Mouse (Mus musculus) bone marrow macrophage, adult 2 months (primary cell): ENCODE data around the gene Coq10b. TPM values are rescaled to one million over a fixed set of nuclear protein-coding genes. Genes with fewer than 3 reads are reported as not detected.

Experiments used
- H3K27ac ChIP-seq: 2 replicates; pipeline ENCODE4 v1.5.1; 2012; ENCODE audit warnings: low read depth, low read length; ENCODE audit not compliant: insufficient read depth
- H3K4me1 ChIP-seq: 2 replicates; pipeline ENCODE4 v1.6.1; 2012; ENCODE audit warnings: low read length; ENCODE audit not compliant: control insufficient read depth, insufficient read depth
- H3K4me3 ChIP-seq: 2 replicates; pipeline ENCODE4 v1.5.1; 2012; ENCODE audit warnings: mild to moderate bottlenecking, low read length, moderate library complexity; ENCODE audit not compliant: insufficient read depth
- CTCF ChIP-seq: IDR thresholded peaks from 2 replicates; pipeline ENCODE4 v1.5.1; 2012; ENCODE audit warnings: low read depth, mild to moderate bottlenecking, low read length, moderate library complexity
- POLR2A ChIP-seq: IDR thresholded peaks from 2 replicates; pipeline ENCODE4 v1.6.1; 2012; ENCODE audit warnings: mild to moderate bottlenecking, low read depth, low read length, borderline replicate concordance
- polyA plus RNA-seq: library from polyadenylated mRNA; stranded (reverse); fragments of >200 nt; gene quantifications from 2 replicates; pipeline ENCODE4 v1.2.4, GENCODE M21; 2012; ENCODE audit not compliant: missing spikeins, insufficient read depth, insufficient read length

The Coq10b gene
- polyA plus RNA-seq, 1 experiment: 8.7 TPM

- Histone ChIP-seq H3K4me3 (no peak overlapping the region), H3K4me1 (peaks cover 15% of the 10 kb centered on the region), H3K27ac (no peak overlapping the region)
- no peak for TF ChIP-seq POLR2A
- no peak for TF ChIP-seq CTCF
Observed at GRCm38 (mm10) chr1:55082106-55082505, 29.5 kb downstream of the Coq10b start.

- no peak overlapping the region for H3K27ac ChIP-seq
- H3K4me3 ChIP-seq: peak overlapping the region; percentile 46
- no peak for TF ChIP-seq POLR2A
- no peak for TF ChIP-seq CTCF
- peaks cover 21% of the 10 kb centered on the region for H3K4me1 ChIP-seq
Observed at GRCm38 (mm10) chr1:55085781-55086366, 33.3 kb downstream of the Coq10b start.

- no peak for TF ChIP-seq CTCF
- TF ChIP-seq POLR2A: no peak
- Histone ChIP-seq H3K27ac (peak overlapping the region; percentile 97), H3K4me3 (peak overlapping the region; percentile 99), H3K4me1 (peaks cover 21% of the 10 kb centered on the region)
Observed at GRCm38 (mm10) chr1:55086868-55087400, 34.4 kb downstream of the Coq10b start.

- H3K4me1 ChIP-seq: peaks cover 21% of the 10 kb centered on the region
- no peak for TF ChIP-seq POLR2A
- no peak for TF ChIP-seq CTCF
Observed at GRCm38 (mm10) chr1:55087401-55087904, 34.9 kb downstream of the Coq10b start.

GRCm38 (mm10) chr1:55087932-55088610, 35.5 kb downstream of the Coq10b start, which contains the start of the genes Hspe1 and Hspd1:
TSS of gene Hspe1 (plus strand) at chr1:55088132.
TSS of gene Hspd1 (minus strand) at chr1:55088243.
- Histone ChIP-seq H3K27ac (peak within 1 kb of the TSS; percentile 97), H3K4me1 (peaks cover 21% of the 10 kb centered on the region), H3K4me3 (peak within 1 kb of the TSS; percentile 99)
- TF ChIP-seq CTCF (no peak), POLR2A (no peak; the same call in 1 of the 2 replicates)

More at GRCm38 (mm10) chr1:55087401-55087904, 34.9 kb downstream of the Coq10b start:
- H3K27ac ChIP-seq: peak overlapping the region; percentile 97
- H3K4me3 ChIP-seq: peak overlapping the region; percentile 99

- Histone ChIP-seq H3K4me1 (peaks cover 21% of the 10 kb centered on the region), H3K4me3 (peak overlapping the region; percentile 99), H3K27ac (peak overlapping the region; percentile 97)
- TF ChIP-seq CTCF (no peak), POLR2A (no peak)
Observed at GRCm38 (mm10) chr1:55088611-55089497, 36.3 kb downstream of the Coq10b start.

- peaks cover 15% of the 10 kb centered on the region for H3K4me1 ChIP-seq
- peak overlapping the region; percentile 99 for H3K4me3 ChIP-seq
- TF ChIP-seq POLR2A (no peak), CTCF (no peak)
- H3K27ac ChIP-seq: no peak overlapping the region
Observed at GRCm38 (mm10) chr1:55089498-55090064, 37.0 kb downstream of the Coq10b start.

GRCm38 (mm10) chr1:55092056-55092455, 39.5 kb downstream of the Coq10b start:
- Histone ChIP-seq H3K4me1 (peaks cover 6% of the 10 kb centered on the region; the same call in 1 of the 2 replicates), H3K27ac (no peak overlapping the region), H3K4me3 (no peak overlapping the region)
- no peak for TF ChIP-seq POLR2A
- no peak for TF ChIP-seq CTCF

- TF ChIP-seq CTCF (no peak), POLR2A (no peak)
- peaks cover 6% of the 10 kb centered on the region; the same call in 1 of the 2 replicates for H3K4me1 ChIP-seq
- no peak overlapping the region for H3K27ac ChIP-seq
- H3K4me3 ChIP-seq: no peak overlapping the region
Observed at GRCm38 (mm10) chr1:55092469-55092868, 39.9 kb downstream of the Coq10b start.
